Mouse (Mus musculus): ENCODE measurements around the gene Vmn2r7. TPM values are rescaled to one million over a fixed set of nuclear protein-coding genes. Genes with fewer than 3 reads are reported as not detected.
"Not testable (repeated sequence)": the region's sequence is repeated elsewhere in the genome, so short reads cannot be mapped to it uniquely, and the experiment has no call there.

Vmn2r7 gene
- not detected for total RNA-seq (2021)
- long read RNA-seq, experiment 1: 0 reads
- long read RNA-seq, experiment 2: 0 reads

- DNase-seq: not testable (repeated sequence)
These were observed at the start of gene Vmn2r7 for GRCm38 (mm10) chr3:64844665-64845064. Vmn2r7 (minus strand) TSS chr3:64844765.

- no peak for DNase-seq
These were observed 45.2 kb upstream of the Vmn2r7 start for GRCm38 (mm10) chr3:64889725-64890124.

GRCm38 (mm10) chr3:64878199-64878977 lies 33.8 kb upstream of the Vmn2r7 start:
- DNase-seq: no peak

GRCm38 (mm10) chr3:64876669-64877068 lies 32.1 kb upstream of the Vmn2r7 start:
- no peak for DNase-seq

- no peak for DNase-seq
These were observed 1.7 kb downstream of the Vmn2r7 start for GRCm38 (mm10) chr3:64842881-64843280.

GRCm38 (mm10) chr3:64842299-64842698 lies 2.3 kb downstream of the Vmn2r7 start:
- peak; percentile 60 for DNase-seq

- DNase-seq: no peak
These were observed 13.4 kb downstream of the Vmn2r7 start for GRCm38 (mm10) chr3:64831134-64831533.

GRCm38 (mm10) chr3:64791245-64791591 lies 53.3 kb downstream of the Vmn2r7 start:
- DNase-seq: no peak

GRCm38 (mm10) chr3:64790509-64791244 lies 53.9 kb downstream of the Vmn2r7 start:
- peak; percentile 78 for DNase-seq

- no peak for DNase-seq
These were observed 61.7 kb downstream of the Vmn2r7 start for GRCm38 (mm10) chr3:64782901-64783300.

GRCm38 (mm10) chr3:64772132-64772531 lies 72.4 kb downstream of the Vmn2r7 start:
- DNase-seq: no peak

- DNase-seq: no peak
These were observed 88.4 kb downstream of the Vmn2r7 start for GRCm38 (mm10) chr3:64756145-64756544.

- not testable (repeated sequence) for DNase-seq
These were observed 117.2 kb downstream of the Vmn2r7 start for GRCm38 (mm10) chr3:64727187-64727970.

GRCm38 (mm10) chr3:64725736-64726135 lies 118.8 kb downstream of the Vmn2r7 start:
- not testable (repeated sequence) for DNase-seq

- not testable (repeated sequence) for DNase-seq
These were observed 168.5 kb downstream of the Vmn2r7 start for GRCm38 (mm10) chr3:64676069-64676468.
